In the genomic region with DNA sequence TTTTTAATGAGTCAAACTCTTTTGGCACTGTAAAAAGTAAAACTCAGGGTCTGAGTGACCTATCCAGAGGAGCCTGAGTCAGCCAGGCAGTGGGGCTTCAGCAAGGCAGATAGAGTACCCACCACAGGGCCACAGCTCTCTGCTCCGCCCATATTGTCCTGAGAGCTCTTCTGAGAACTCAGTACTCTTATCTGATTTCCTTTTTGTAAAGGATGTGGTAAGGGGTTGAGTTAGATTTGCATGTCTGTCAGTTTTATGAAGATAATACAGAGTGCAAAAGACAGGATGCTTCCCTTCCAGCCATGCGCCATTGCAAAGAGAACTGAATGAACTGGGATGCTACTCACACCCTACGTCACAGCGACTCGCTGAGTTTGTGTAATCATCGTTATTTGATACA, we compare ENCODE assay signal across 31 mouse cellular contexts. TPM values are rescaled to one million over a fixed set of nuclear protein-coding genes. Genes with fewer than 3 reads are reported as not detected.
A peak's percentile ranks its signal among the peaks of the same experiment; 100 is the strongest.
DNase-seq lines count a peak whose midpoint lies in the region; ATAC-seq lines count a peak whose summit lies in the region.
"Had no signal": no experiment of that assay in that cellular context is flagged by ENCODE, and none has a peak within 500 bp of the region (broad histone marks: within the 10 kb centered on the region; RNA-seq: fewer than 3 reads in every experiment).

No protein-coding gene starts in this region.

- WGBS in liver, embryonic 11.5 days, result 45% methylated on average over 6 of the region's 6 CpGs

- no peak overlapping the region for H3K4me2 ChIP-seq in liver, embryonic 11.5 days
- H3K4me2 ChIP-seq: hindbrain, embryonic 13.5 days; intestine, embryonic 15.5 days; liver, embryonic 15.5 days; lung, embryonic 15.5 days; midbrain, embryonic 11.5 days; neural tube, embryonic 12.5 days had no signal

- H3K4me1 ChIP-seq in liver, embryonic 11.5 days (replicated peaks; ENCODE audit: control insufficient read depth, insufficient read depth, low read length), result no peaks in the 10 kb centered on the region
- H3K4me1 ChIP-seq: intestine, embryonic 15.5 days; liver, embryonic 15.5 days; lung, embryonic 15.5 days; neural tube, embryonic 12.5 days had no signal

- no peak overlapping the region for H3K27ac ChIP-seq in liver, embryonic 11.5 days (ENCODE audit: low read depth, low read length)
- H3K27ac ChIP-seq: embryonic facial prominence, embryonic 10.5 days; heart, adult 2 months; hindbrain, embryonic 13.5 days; intestine, embryonic 15.5 days; liver, embryonic 15.5 days; lung, embryonic 15.5 days; neural tube, embryonic 12.5 days had no signal

- no peak overlapping the region for H3K4me3 ChIP-seq in liver, embryonic 11.5 days (ENCODE audit: low read depth, low read length)
- H3K4me3 ChIP-seq: embryonic facial prominence, embryonic 10.5 days; heart, adult 2 months; hindbrain, embryonic 13.5 days; intestine, embryonic 15.5 days; liver, embryonic 15.5 days; lung, embryonic 15.5 days; neural tube, embryonic 12.5 days had no signal

- DNase-seq in liver, embryonic 11.5 days (ENCODE audit: low spot score), result no peak
- no peak for DNase-seq in liver
- no peak for DNase-seq in layer of hippocampus, adult 11-12 months (ENCODE audit: low spot score)
- DNase-seq in kidney, postnatal 4 days, result no peak
- no peak for DNase-seq in left cerebral cortex, adult 8-10 months (ENCODE audit: low spot score in 2 of 2)
- DNase-seq: adrenal gland, postnatal 10 days; cerebellum, adult 8-10 months; cerebellum, postnatal 36 days; forebrain, postnatal 0 days; gastrocnemius, postnatal 14 days; heart, adult 2 months; kidney, adult 9 months; kidney, postnatal 14 days; lung, postnatal 36 days; right cerebral cortex, adult 18-20 months; thymus, adult 18-20 months had no signal

- H3K9me3 ChIP-seq in liver, embryonic 11.5 days (ENCODE audit: control insufficient read depth, low read length), result no peaks in the 10 kb centered on the region
- H3K9me3 ChIP-seq: embryonic facial prominence, embryonic 10.5 days; hindbrain, embryonic 13.5 days; intestine, embryonic 15.5 days; liver, embryonic 15.5 days; lung, embryonic 15.5 days; neural tube, embryonic 12.5 days had no signal

- H3K9ac ChIP-seq in liver, embryonic 11.5 days (ENCODE audit: low read depth, low read length), result no peak overlapping the region
- H3K9ac ChIP-seq: forebrain, postnatal 0 days; hindbrain, embryonic 13.5 days; intestine, embryonic 15.5 days; liver, embryonic 15.5 days; lung, embryonic 15.5 days; neural tube, embryonic 12.5 days had no signal

- H3K27me3 ChIP-seq in liver, embryonic 11.5 days (replicated peaks; ENCODE audit: control insufficient read depth, insufficient read depth, low read length), result no peaks in the 10 kb centered on the region
- H3K27me3 ChIP-seq: hindbrain, embryonic 13.5 days; intestine, embryonic 15.5 days; liver, embryonic 15.5 days; lung, embryonic 15.5 days; neural tube, embryonic 12.5 days had no signal

- ATAC-seq in liver, embryonic 11.5 days (replicated peaks; ENCODE audit: low FRiP score), result 0 out of 2 replicates have a peak, but pooled peaks have one; percentile 39
- ATAC-seq in activated CD4-positive, CD25-positive, alpha-beta regulatory T cell, adult 4 months, result peak; percentile 97
- ATAC-seq in megakaryocyte, adult 5-6 weeks (ENCODE audit: poor library complexity, severe bottlenecking), result peak; percentile 86
- ATAC-seq in neutrophil, adult 5-6 weeks (ENCODE audit: extremely low read depth, insufficient number of reproducible peaks, low FRiP score, poor library complexity, severe bottlenecking), result 0 out of 2 replicates have a peak, but pooled peaks have one; percentile 16
- ATAC-seq: forebrain, postnatal 0 days; intestine, embryonic 15.5 days had no signal

- no peaks in the 10 kb centered on the region for H3K36me3 ChIP-seq in liver, embryonic 11.5 days (ENCODE audit: control insufficient read depth, insufficient read depth, low read length)
- H3K36me3 ChIP-seq: embryonic facial prominence, embryonic 10.5 days; hindbrain, embryonic 13.5 days; intestine, embryonic 15.5 days; liver, embryonic 15.5 days; lung, embryonic 15.5 days; neural tube, embryonic 12.5 days had no signal

RNA-seq across cellular contexts. Expression of a gene that starts 12.0 kb away (rescaled TPM):
- polyA plus RNA-seq in liver, embryonic 11.5 days (2014; fragmentation: Nextera tagmentation; extraction: Ambion mirVana), result 0.10 TPM in 1 of 2 replicates, not detected in the other
- not detected for polyA plus RNA-seq in activated CD4-positive, CD25-positive, alpha-beta regulatory T cell, adult 4 months (2017; shearing (Covaris generic))
- total RNA-seq in megakaryocyte, adult 5-6 weeks (2015), result 0.25 and 0.38 TPM in 2 replicates
- 0.29 and 0.33 TPM in 2 replicates for total RNA-seq in megakaryocyte, adult 5-6 weeks (2017)
- not detected in 2 replicates for total RNA-seq in neutrophil, adult 5-6 weeks (2017)
- total RNA-seq in left cerebral cortex, adult 8-10 months (2022), result under 1 TPM in 3 of 4 experiments, not detected in 1; 0.22 to 0.39 (median 0.23) TPM
- total RNA-seq: gastrocnemius, postnatal 14 days; heart, adult 2 months; heart, postnatal 25 days; left cerebral cortex, postnatal 36 days; MEL; midbrain, postnatal 0 days had no signal
- polyA plus RNA-seq: heart, embryonic 14.5 days; liver, embryonic 15.5 days; neural tube, embryonic 12.5 days had no signal

Comparison
In these comparisons a context has a peak if more than half of its experiments do, and no peak if none do; other contexts are left out.
1. ATAC-seq: peak in every context shown above with its lines; median percentile 97 in activated CD4-positive, CD25-positive, alpha-beta regulatory T cell, adult 4 months; 86 in megakaryocyte, adult 5-6 weeks; 39 in liver, embryonic 11.5 days; 16 in neutrophil, adult 5-6 weeks.